Mouse (Mus musculus) embryonic fibroblast, embryonic 13.5 days (primary cell): ENCODE results near the gene B230217C12Rik.
A peak's percentile ranks its signal among the peaks of the same experiment; 100 is the strongest.

Experiments
- CTCF ChIP-seq: IDR thresholded peaks from 2 replicates; pipeline ENCODE4 v1.5.1; 2011; ENCODE audit warnings: mild to moderate bottlenecking, control low read depth, low read length, moderate library complexity, borderline replicate concordance; ENCODE audit not compliant: insufficient read depth
- POLR2A ChIP-seq: IDR thresholded peaks from 2 replicates; pipeline ENCODE4 v1.6.1; 2011; ENCODE audit warnings: low read depth, mild to moderate bottlenecking, control low read depth, low read length, moderate library complexity

GRCm38 (mm10) chr11:97840991-97841661, 546 bp downstream of the B230217C12Rik start:
- peak; percentile 89 for TF ChIP-seq POLR2A
- no peak for TF ChIP-seq CTCF
